Mouse (Mus musculus) layer of hippocampus, adult 11-12 months (tissue): ENCODE measurements at regions not wholly inside any gene's neighbourhood (a gene's known extent, or its start where the extent isn't known, plus 50 kb on each side); places are given as distances from the start of the nearest gene placed in this dataset.
"Not testable (repeated sequence)": the region's sequence is repeated elsewhere in the genome, so short reads cannot be mapped to it uniquely, and the experiment has no call there.

Source experiments
- DNase-seq: peaks from one replicate; pipeline ENCODE4 v3.0.0; 2022; ENCODE audit warnings: low spot score

GRCm38 (mm10) chr3:81742124-81742523 lies 190.3 kb upstream of the Ctso start:
- no peak for DNase-seq

- DNase-seq = no peak
Measured at GRCm38 (mm10) chr3:81750164-81750563, 182.2 kb upstream of the Ctso start.

GRCm38 (mm10) chr3:81752955-81753354 lies 179.4 kb upstream of the Ctso start:
- DNase-seq = no peak

GRCm38 (mm10) chr3:81760383-81760782 lies 172.0 kb upstream of the Ctso start:
- no peak for DNase-seq

GRCm38 (mm10) chr3:81760914-81761313 lies 171.5 kb upstream of the Ctso start:
- DNase-seq = no peak

- DNase-seq = no peak
Measured at GRCm38 (mm10) chr3:81771812-81772211, 160.6 kb upstream of the Ctso start.

- DNase-seq = no peak
Measured at GRCm38 (mm10) chr3:81773012-81773411, 159.4 kb upstream of the Ctso start.

GRCm38 (mm10) chr3:81782081-81782480 lies 150.3 kb upstream of the Ctso start:
- no peak for DNase-seq

- peak; percentile 46 for DNase-seq
Measured at GRCm38 (mm10) chr3:81782921-81783541, 149.4 kb upstream of the Ctso start.

- no peak for DNase-seq
Measured at GRCm38 (mm10) chr3:81788915-81789314, 143.5 kb upstream of the Ctso start.

GRCm38 (mm10) chr3:81789664-81790063 lies 142.7 kb upstream of the Ctso start:
- DNase-seq = no peak

- no peak for DNase-seq
Measured at GRCm38 (mm10) chr3:81802096-81802495, 130.3 kb upstream of the Ctso start.

- no peak for DNase-seq
Measured at GRCm38 (mm10) chr3:81805745-81806144, 126.7 kb upstream of the Ctso start.

- DNase-seq = no peak
Measured at GRCm38 (mm10) chr3:81809604-81810003, 122.8 kb upstream of the Ctso start.

GRCm38 (mm10) chr3:81820304-81820703 lies 112.1 kb upstream of the Ctso start:
- no peak for DNase-seq

- no peak for DNase-seq
Measured at GRCm38 (mm10) chr3:81829525-81829924, 102.9 kb upstream of the Ctso start.

GRCm38 (mm10) chr3:81829966-81830599 lies 102.3 kb upstream of the Ctso start:
- DNase-seq = peak; percentile 25

- no peak for DNase-seq
Measured at GRCm38 (mm10) chr3:81835380-81836157, 96.8 kb upstream of the Ctso start.

GRCm38 (mm10) chr3:81836478-81836877 lies 95.9 kb upstream of the Ctso start:
- DNase-seq = no peak

- not testable (repeated sequence) for DNase-seq
Measured at GRCm38 (mm10) chr3:81838121-81838520, 94.3 kb upstream of the Ctso start.

GRCm38 (mm10) chr3:81864487-81864886 lies 67.9 kb upstream of the Ctso start:
- no peak for DNase-seq
